24 mouse cellular contexts compared by ENCODE assay signal in genomic region chr4:116838999-116839398, GRCm38 (mm10). TPM values are rescaled to one million over a fixed set of nuclear protein-coding genes. Genes with fewer than 3 reads are reported as not detected.
DNase-seq lines count a peak whose midpoint lies in the region; ATAC-seq lines count a peak whose summit lies in the region.
"Had no signal": no experiment of that assay in that cellular context is flagged by ENCODE, and none has a peak within 500 bp of the region (broad histone marks: within the 10 kb centered on the region; RNA-seq: fewer than 3 reads in every experiment).

No protein-coding gene starts in this region.

- peak; percentile 41 for DNase-seq in hindbrain, embryonic 10.5 days (ENCODE audit: low spot score)
- peak; percentile 81 for DNase-seq in midbrain, embryonic 11.5 days (ENCODE audit: low spot score, missing footprints)
- DNase-seq in kidney, postnatal 14 days, result peak; percentile 21
- no peak for DNase-seq in left cerebral cortex, adult 18-20 months (ENCODE audit: low spot score in 2 of 2)
- DNase-seq in cerebellum, postnatal 10 days, result no peak
- DNase-seq in right cerebral cortex, adult 2 months (ENCODE audit: low spot score in 2 of 2), result no peak
- DNase-seq: adrenal gland, postnatal 14 days; cerebellum, adult 11 months; cerebellum, postnatal 25 days; gastrocnemius, postnatal 14 days; heart, adult 2 months; heart, postnatal 4 days; thymus, postnatal 14 days had no signal

- H3K9me3 ChIP-seq in hindbrain, embryonic 10.5 days, result no peaks in the 10 kb centered on the region
- no peaks in the 10 kb centered on the region for H3K9me3 ChIP-seq in hindbrain, embryonic 12.5 days (replicated peaks)
- no peaks in the 10 kb centered on the region for H3K9me3 ChIP-seq in midbrain, embryonic 11.5 days (ENCODE audit: control insufficient read depth, low read length)
- H3K9me3 ChIP-seq in midbrain, embryonic 13.5 days, result no peaks in the 10 kb centered on the region
- H3K9me3 ChIP-seq: forebrain, embryonic 12.5 days; heart, embryonic 15.5 days; limb, embryonic 12.5 days had no signal

- no peak overlapping the region for H3K4me3 ChIP-seq in hindbrain, embryonic 10.5 days
- H3K4me3 ChIP-seq in hindbrain, embryonic 12.5 days, result no peak overlapping the region
- no peak overlapping the region for H3K4me3 ChIP-seq in midbrain, embryonic 11.5 days (ENCODE audit: low read depth, low read length)
- H3K4me3 ChIP-seq in midbrain, embryonic 13.5 days (replicated peaks), result no peak overlapping the region
- H3K4me3 ChIP-seq: forebrain, embryonic 12.5 days; heart, adult 2 months; heart, embryonic 15.5 days; limb, embryonic 12.5 days had no signal

- 14% methylated on average over 2 of the region's 2 CpGs for WGBS in hindbrain, embryonic 10.5 days
- WGBS in hindbrain, embryonic 12.5 days, result 9% methylated on average over 2 of the region's 2 CpGs
- 17% methylated on average over 2 of the region's 2 CpGs for WGBS in midbrain, embryonic 11.5 days
- WGBS in midbrain, embryonic 13.5 days, result 13% methylated on average over 2 of the region's 2 CpGs

- H3K36me3 ChIP-seq in hindbrain, embryonic 10.5 days, result no peaks in the 10 kb centered on the region
- H3K36me3 ChIP-seq in hindbrain, embryonic 12.5 days, result no peaks in the 10 kb centered on the region
- H3K36me3 ChIP-seq in midbrain, embryonic 11.5 days (ENCODE audit: control insufficient read depth, insufficient read depth, low read length), result no peaks in the 10 kb centered on the region
- no peaks in the 10 kb centered on the region for H3K36me3 ChIP-seq in midbrain, embryonic 13.5 days
- H3K36me3 ChIP-seq: forebrain, embryonic 12.5 days; heart, embryonic 15.5 days; limb, embryonic 12.5 days had no signal

- H3K4me2 ChIP-seq in hindbrain, embryonic 12.5 days (replicated peaks), result no peak overlapping the region
- no peak overlapping the region for H3K4me2 ChIP-seq in midbrain, embryonic 11.5 days
- H3K4me2 ChIP-seq in midbrain, embryonic 13.5 days (replicated peaks), result no peak overlapping the region
- H3K4me2 ChIP-seq: forebrain, embryonic 12.5 days had no signal

- peak overlapping the region; percentile 23; the same call in 1 of the 2 replicates for H3K27ac ChIP-seq in hindbrain, embryonic 10.5 days
- no peak overlapping the region for H3K27ac ChIP-seq in hindbrain, embryonic 12.5 days
- H3K27ac ChIP-seq in midbrain, embryonic 11.5 days (ENCODE audit: low read depth, low read length), result no peak overlapping the region
- H3K27ac ChIP-seq in midbrain, embryonic 13.5 days, result no peak overlapping the region
- H3K27ac ChIP-seq: forebrain, embryonic 12.5 days; heart, adult 2 months; heart, embryonic 15.5 days; hindbrain, postnatal 0 days; limb, embryonic 12.5 days; liver, embryonic 14.5 days had no signal

- no peak for ATAC-seq in hindbrain, embryonic 12.5 days (ENCODE audit: low FRiP score)
- ATAC-seq in midbrain, embryonic 11.5 days (ENCODE audit: low FRiP score), result no peak
- no peak for ATAC-seq in midbrain, embryonic 13.5 days
- ATAC-seq: hindbrain, postnatal 0 days; lung, postnatal 0 days; midbrain, embryonic 16.5 days; Patski had no signal

- peaks cover 19% of the 10 kb centered on the region for H3K4me1 ChIP-seq in hindbrain, embryonic 10.5 days (replicated peaks)
- no peaks in the 10 kb centered on the region for H3K4me1 ChIP-seq in hindbrain, embryonic 12.5 days
- no peaks in the 10 kb centered on the region for H3K4me1 ChIP-seq in midbrain, embryonic 11.5 days (ENCODE audit: control insufficient read depth, insufficient read depth, low read length)
- H3K4me1 ChIP-seq in midbrain, embryonic 13.5 days (replicated peaks), result no peaks in the 10 kb centered on the region
- H3K4me1 ChIP-seq: forebrain, embryonic 12.5 days; limb, embryonic 12.5 days had no signal

- peaks cover 21% of the 10 kb centered on the region for H3K27me3 ChIP-seq in hindbrain, embryonic 10.5 days (ENCODE audit: insufficient read depth, poor library complexity, severe bottlenecking)
- no peaks in the 10 kb centered on the region for H3K27me3 ChIP-seq in hindbrain, embryonic 12.5 days
- H3K27me3 ChIP-seq in midbrain, embryonic 11.5 days (ENCODE audit: control insufficient read depth, insufficient read depth, low read length), result no peaks in the 10 kb centered on the region
- H3K27me3 ChIP-seq in midbrain, embryonic 13.5 days, result no peaks in the 10 kb centered on the region
- H3K27me3 ChIP-seq: Patski had no signal

- no peak overlapping the region for H3K9ac ChIP-seq in hindbrain, embryonic 12.5 days
- H3K9ac ChIP-seq in midbrain, embryonic 11.5 days (ENCODE audit: low read length), result no peak overlapping the region
- H3K9ac ChIP-seq in midbrain, embryonic 13.5 days (replicated peaks), result no peak overlapping the region
- H3K9ac ChIP-seq: forebrain, embryonic 12.5 days; heart, embryonic 15.5 days; limb, embryonic 12.5 days; liver, embryonic 14.5 days had no signal

RNA-seq across cellular contexts. Expression of gene Hpdl, which starts 17.5 kb away (rescaled TPM):
- 1.1 and 1.3 TPM in 2 replicates for polyA plus RNA-seq in hindbrain, embryonic 10.5 days (2016; fragmentation: Nextera tagmentation; extraction: Ambion mirVana)
- polyA plus RNA-seq in hindbrain, embryonic 12.5 days (2016; fragmentation: Nextera tagmentation; extraction: Ambion mirVana), result 1.5 and 1.7 TPM in 2 replicates
- 0.51 and 0.81 TPM in 2 replicates for polyA plus RNA-seq in midbrain, embryonic 11.5 days (2014; fragmentation: Nextera tagmentation; extraction: Ambion mirVana)
- polyA plus RNA-seq in midbrain, embryonic 13.5 days (2015; fragmentation: Nextera tagmentation; extraction: Ambion mirVana), result 0.62 and 1.0 TPM in 2 replicates
- 1 to 10 TPM; 1.5 to 1.6 TPM for total RNA-seq in left cerebral cortex, adult 18-20 months (2021)
- total RNA-seq: megakaryocyte, adult 5-6 weeks had no signal

RNA-seq across cellular contexts. Expression of gene Mutyh, which starts 31.5 kb away (rescaled TPM):
- polyA plus RNA-seq in hindbrain, embryonic 10.5 days (2016; fragmentation: Nextera tagmentation; extraction: Ambion mirVana), result 23.1 and 28.2 TPM in 2 replicates
- 11.5 and 15.1 TPM in 2 replicates for polyA plus RNA-seq in hindbrain, embryonic 12.5 days (2016; fragmentation: Nextera tagmentation; extraction: Ambion mirVana)
- 13.9 and 18.2 TPM in 2 replicates for polyA plus RNA-seq in midbrain, embryonic 11.5 days (2014; fragmentation: Nextera tagmentation; extraction: Ambion mirVana)
- 10.2 and 10.6 TPM in 2 replicates for polyA plus RNA-seq in midbrain, embryonic 13.5 days (2015; fragmentation: Nextera tagmentation; extraction: Ambion mirVana)
- total RNA-seq in left cerebral cortex, adult 18-20 months (2021), result 1 to 10 TPM; 2.0 to 3.3 TPM

RNA-seq across cellular contexts. Expression of gene Toe1, which starts 31.6 kb away (rescaled TPM):
- polyA plus RNA-seq in hindbrain, embryonic 10.5 days (2016; fragmentation: Nextera tagmentation; extraction: Ambion mirVana), result 39.7 and 39.8 TPM in 2 replicates
- polyA plus RNA-seq in hindbrain, embryonic 12.5 days (2016; fragmentation: Nextera tagmentation; extraction: Ambion mirVana), result 32.1 and 32.4 TPM in 2 replicates
- 33.7 and 34.1 TPM in 2 replicates for polyA plus RNA-seq in midbrain, embryonic 11.5 days (2014; fragmentation: Nextera tagmentation; extraction: Ambion mirVana)
- 30.3 and 33.1 TPM in 2 replicates for polyA plus RNA-seq in midbrain, embryonic 13.5 days (2015; fragmentation: Nextera tagmentation; extraction: Ambion mirVana)
- total RNA-seq in left cerebral cortex, adult 18-20 months (2021), result 10 to 100 TPM; 12.5 to 15.1 TPM

RNA-seq across cellular contexts. Expression of gene Zswim5, which starts 38.2 kb away (rescaled TPM):
- 6.1 and 7.6 TPM in 2 replicates for polyA plus RNA-seq in hindbrain, embryonic 10.5 days (2016; fragmentation: Nextera tagmentation; extraction: Ambion mirVana)
- polyA plus RNA-seq in hindbrain, embryonic 12.5 days (2016; fragmentation: Nextera tagmentation; extraction: Ambion mirVana), result 7.4 and 8.5 TPM in 2 replicates
- 8.7 and 10.1 TPM in 2 replicates for polyA plus RNA-seq in midbrain, embryonic 11.5 days (2014; fragmentation: Nextera tagmentation; extraction: Ambion mirVana)
- 9.5 and 9.9 TPM in 2 replicates for polyA plus RNA-seq in midbrain, embryonic 13.5 days (2015; fragmentation: Nextera tagmentation; extraction: Ambion mirVana)
- total RNA-seq in left cerebral cortex, adult 18-20 months (2021), result 10 to 100 TPM in 1 of 2 experiments, 1 to 10 TPM in 1; 9.6 to 10.9 TPM

Comparison
In these comparisons a context has a peak if more than half of its experiments do, and no peak if none do; other contexts are left out.
1. DNase-seq: peak in hindbrain, embryonic 10.5 days (single experiment), midbrain, embryonic 11.5 days (single experiment) and kidney, postnatal 14 days (single experiment); none in left cerebral cortex, adult 18-20 months (0 of 2), cerebellum, postnatal 10 days (0 of 2) and right cerebral cortex, adult 2 months (0 of 2).